Mouse (Mus musculus) forebrain, embryonic 16.5 days (tissue): ENCODE results near the gene Bloc1s4. TPM values are rescaled to one million over a fixed set of nuclear protein-coding genes. Genes with fewer than 3 reads are reported as not detected.

Source experiments
- ATAC-seq: fragments of 200-750 bp; cut with Nextera tagmentation; 2 replicates; pipeline ENCODE4 v1.8.0; 2017; ENCODE audit warnings: mild to moderate bottlenecking, moderate library complexity
- H3K27ac ChIP-seq: fragments of 300-500 bp; sonication (generic); 2 replicates; pipeline ENCODE4 v1.5.1; 2014; ENCODE audit warnings: low read length, control low read depth
- H3K27me3 ChIP-seq: fragments of 300-500 bp; sonication (generic); replicated peaks from 2 replicates; pipeline ENCODE4 v1.6.1; 2014; ENCODE audit warnings: low read length; ENCODE audit not compliant: control insufficient read depth, insufficient read depth
- H3K36me3 ChIP-seq: fragments of 300-500 bp; sonication (generic); 2 replicates; pipeline ENCODE4 v1.6.1; 2014; ENCODE audit not compliant: control insufficient read depth, insufficient read depth
- H3K4me1 ChIP-seq: fragments of 300-500 bp; sonication (generic); replicated peaks from 2 replicates; pipeline ENCODE4 v1.6.1; 2014; ENCODE audit warnings: low read length; ENCODE audit not compliant: control insufficient read depth, insufficient read depth
- H3K4me2 ChIP-seq: fragments of 300-500 bp; sonication (generic); 2 replicates; pipeline ENCODE4 v1.6.1; 2014; ENCODE audit warnings: mild to moderate bottlenecking, low read length, control low read depth
- H3K4me3 ChIP-seq: fragments of 300-500 bp; sonication (generic); replicated peaks from 2 replicates; pipeline ENCODE4 v1.5.1; 2014; ENCODE audit warnings: mild to moderate bottlenecking, low read length, control low read depth
- H3K9ac ChIP-seq: fragments of 300-500 bp; sonication (generic); replicated peaks from 2 replicates; pipeline ENCODE4 v1.6.1; 2014; ENCODE audit warnings: low read depth, low read length, control low read depth
- H3K9me3 ChIP-seq: fragments of 300-500 bp; sonication (generic); 2 replicates; pipeline ENCODE4 v1.6.1; 2016; ENCODE audit warnings: low read length; ENCODE audit not compliant: control insufficient read depth
- WGBS: fragments of 180-500 bp; shearing (Covaris S2); extraction: QIAGEN DNeasy Blood & Tissue Kit; methylation state at CpG from one replicate; pipeline ENCODE4 v1.1.7; 2014; 5-methylcytosine and 5-hydroxymethylcytosine counted together
- polyA plus RNA-seq: library from polyadenylated mRNA; unstranded; fragments of >200 nt; fragmentation: Nextera tagmentation; extraction: Ambion mirVana; gene quantifications from 2 replicates; pipeline ENCODE4 v1.2.1, GENCODE M21; 2015

Bloc1s4 gene
- polyA plus RNA-seq, 1 experiment from 2014 or later, result 31.4 TPM

GRCm38 (mm10) chr5:36776021-36776575 is 27.6 kb upstream of the Bloc1s4 start:
- Histone ChIP-seq H3K4me2 (no peak overlapping the region), H3K36me3 (no peaks in the 10 kb centered on the region), H3K9ac (no peak overlapping the region), H3K4me1 (no peaks in the 10 kb centered on the region), H3K27me3 (no peaks in the 10 kb centered on the region), H3K4me3 (no peak overlapping the region), H3K27ac (no peak overlapping the region), H3K9me3 (no peaks in the 10 kb centered on the region)
- no peak for ATAC-seq
- WGBS, result 26% methylated on average over 9 of the region's 9 CpGs

GRCm38 (mm10) chr5:36775317-36775716 is 26.9 kb upstream of the Bloc1s4 start:
- Histone ChIP-seq H3K9ac (no peak overlapping the region), H3K4me1 (no peaks in the 10 kb centered on the region), H3K4me3 (no peak overlapping the region), H3K36me3 (no peaks in the 10 kb centered on the region), H3K4me2 (no peak overlapping the region), H3K9me3 (no peaks in the 10 kb centered on the region), H3K27ac (no peak overlapping the region), H3K27me3 (no peaks in the 10 kb centered on the region)
- ATAC-seq, result no peak
- WGBS, result 95% methylated on average over 2 of the region's 2 CpGs

- H3K27ac ChIP-seq, result no peak overlapping the region
- H3K4me3 ChIP-seq, result no peak overlapping the region
- H3K4me2 ChIP-seq, result no peak overlapping the region
- H3K36me3 ChIP-seq, result no peaks in the 10 kb centered on the region
- H3K27me3 ChIP-seq, result no peaks in the 10 kb centered on the region
- H3K4me1 ChIP-seq, result peaks cover 2% of the 10 kb centered on the region
- WGBS, result 79% methylated on average over 5 of the region's 5 CpGs
- H3K9ac ChIP-seq, result no peak overlapping the region
- H3K9me3 ChIP-seq, result no peaks in the 10 kb centered on the region
- no peak for ATAC-seq
Observed at GRCm38 (mm10) chr5:36772586-36772985, 24.1 kb upstream of the Bloc1s4 start.

DNA sequence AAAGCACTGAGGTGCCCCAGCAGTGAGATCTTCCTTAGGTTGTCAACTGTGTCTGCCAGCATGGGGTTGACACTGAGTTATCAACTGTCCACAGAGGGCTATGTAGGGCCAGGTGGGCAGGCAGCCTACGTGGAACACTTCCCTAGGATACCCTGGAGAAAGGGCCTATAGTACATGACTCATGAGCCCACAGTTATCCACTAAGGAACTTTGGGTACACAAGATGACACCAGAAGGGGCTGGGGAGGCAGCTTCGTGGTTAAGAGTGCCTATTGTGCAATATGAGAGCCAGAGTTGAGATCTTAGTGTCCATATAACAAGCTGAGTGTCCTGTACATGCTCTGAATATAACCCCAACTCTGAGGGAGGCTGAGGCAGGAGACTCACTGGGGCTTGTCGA is 21.2 kb upstream of the Bloc1s4 start:
- no peak for ATAC-seq
- Histone ChIP-seq H3K4me2 (no peak overlapping the region), H3K4me1 (peaks cover 11% of the 10 kb centered on the region), H3K27ac (no peak overlapping the region), H3K9ac (no peak overlapping the region), H3K27me3 (no peaks in the 10 kb centered on the region), H3K9me3 (no peaks in the 10 kb centered on the region), H3K36me3 (no peaks in the 10 kb centered on the region), H3K4me3 (no peak overlapping the region)
- 50% methylated on average over 3 of the region's 3 CpGs for WGBS

GRCm38 (mm10) chr5:36766958-36767703 is 18.7 kb upstream of the Bloc1s4 start:
- H3K4me1 ChIP-seq, result peaks cover 11% of the 10 kb centered on the region
- no peak overlapping the region for H3K9ac ChIP-seq
- no peak overlapping the region; the same call in 1 of the 2 replicates for H3K27ac ChIP-seq
- no peak overlapping the region for H3K4me2 ChIP-seq
- H3K27me3 ChIP-seq, result no peaks in the 10 kb centered on the region
- H3K36me3 ChIP-seq, result no peaks in the 10 kb centered on the region
- WGBS, result 36% methylated on average over 10 of the region's 10 CpGs
- ATAC-seq, result peak; percentile 79
- H3K4me3 ChIP-seq, result no peak overlapping the region
- H3K9me3 ChIP-seq, result no peaks in the 10 kb centered on the region

DNA sequence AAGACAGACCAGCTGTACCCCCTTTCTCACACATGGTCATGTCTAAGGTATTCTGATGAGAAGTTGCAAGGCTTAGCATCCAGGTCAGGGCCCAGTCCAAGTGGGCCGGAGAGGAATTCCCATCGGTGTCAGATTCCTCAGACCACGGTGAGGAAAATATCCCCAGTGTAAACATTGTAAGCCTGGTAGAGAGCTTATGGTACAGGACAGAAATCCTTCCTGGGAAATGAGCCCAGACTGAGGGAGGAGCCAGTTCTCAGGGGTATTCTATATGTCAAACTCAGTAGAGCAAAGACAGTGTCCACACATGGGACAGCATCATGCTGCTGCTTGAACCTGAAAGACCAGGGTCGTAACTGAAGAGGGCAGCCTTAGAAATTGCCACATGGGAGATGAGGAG is 11.4 kb upstream of the Bloc1s4 start:
- Histone ChIP-seq H3K4me3 (no peak overlapping the region), H3K27ac (no peak overlapping the region), H3K4me2 (no peak overlapping the region), H3K36me3 (no peaks in the 10 kb centered on the region), H3K4me1 (no peaks in the 10 kb centered on the region), H3K9me3 (no peaks in the 10 kb centered on the region), H3K9ac (no peak overlapping the region), H3K27me3 (no peaks in the 10 kb centered on the region)
- ATAC-seq, result no peak
- WGBS, result 85% methylated on average over 4 of the region's 4 CpGs

GRCm38 (mm10) chr5:36757033-36757432 is 8.6 kb upstream of the Bloc1s4 start:
- no peak for ATAC-seq
- Histone ChIP-seq H3K27ac (no peak overlapping the region), H3K36me3 (no peaks in the 10 kb centered on the region), H3K9ac (no peak overlapping the region), H3K27me3 (no peaks in the 10 kb centered on the region), H3K4me1 (no peaks in the 10 kb centered on the region), H3K4me3 (no peak overlapping the region), H3K9me3 (no peaks in the 10 kb centered on the region), H3K4me2 (no peak overlapping the region)
- 65% methylated on average over 5 of the region's 5 CpGs for WGBS

GRCm38 (mm10) chr5:36750119-36751078 is 1.9 kb upstream of the Bloc1s4 start:
- Histone ChIP-seq H3K9me3 (no peaks in the 10 kb centered on the region), H3K27ac (no peak overlapping the region), H3K36me3 (no peaks in the 10 kb centered on the region), H3K9ac (no peak overlapping the region), H3K27me3 (0 out of 2 replicates have a peak, but pooled peaks cover 3% of the 10 kb centered on the region), H3K4me3 (no peak overlapping the region), H3K4me2 (no peak overlapping the region), H3K4me1 (peaks cover 19% of the 10 kb centered on the region)
- WGBS, result 75% methylated on average over 9 of the region's 9 CpGs
- no peak for ATAC-seq
